Mouse (Mus musculus): ENCODE measurements at regions not wholly inside any gene's neighbourhood (a gene's known extent, or its start where the extent isn't known, plus 50 kb on each side); places are given as distances from the start of the nearest gene placed in this dataset.

DNA sequence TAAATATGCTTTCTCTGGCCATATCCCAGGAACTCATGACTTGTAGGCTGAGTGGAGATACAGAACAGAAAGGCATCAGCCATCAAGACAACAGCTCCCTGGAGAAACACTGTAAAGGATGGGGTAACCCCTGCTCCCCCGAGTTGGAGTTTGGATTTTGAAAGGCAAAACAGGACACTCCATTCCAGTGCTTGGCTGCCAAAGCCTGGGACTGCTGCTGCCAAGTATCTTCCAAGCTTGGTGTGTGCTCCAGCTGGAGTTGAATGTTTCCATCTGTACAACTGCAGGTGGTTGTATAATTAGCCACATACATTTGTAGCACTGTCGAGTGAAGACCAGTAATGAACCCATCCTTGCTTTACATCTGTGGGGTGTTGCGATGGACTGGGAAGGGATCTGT, 62.1 kb downstream of the 4933412E24Rik start:
- no peak for DNase-seq (ENCODE audit: low spot score)

DNA sequence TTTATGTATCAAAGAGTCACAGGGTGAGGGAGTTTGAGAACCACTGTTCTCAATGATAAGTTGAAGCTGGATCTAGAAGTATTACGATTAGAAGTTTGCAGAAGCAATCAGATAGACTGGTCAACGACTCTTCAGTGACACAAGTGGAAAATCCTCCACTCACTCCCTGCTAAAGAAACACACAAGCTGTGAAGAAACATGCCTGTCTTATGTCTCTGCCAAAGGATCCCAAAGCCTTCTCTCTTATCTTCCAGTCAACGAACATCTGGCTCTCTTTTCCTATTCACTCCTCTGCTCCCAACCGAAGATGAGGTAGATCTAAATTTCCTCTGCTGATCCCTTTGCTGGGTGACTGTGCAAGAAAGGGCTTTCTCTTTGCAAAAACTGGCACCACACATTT, 62.6 kb downstream of the 4933412E24Rik start:
- no peak for DNase-seq (ENCODE audit: low spot score)

DNA sequence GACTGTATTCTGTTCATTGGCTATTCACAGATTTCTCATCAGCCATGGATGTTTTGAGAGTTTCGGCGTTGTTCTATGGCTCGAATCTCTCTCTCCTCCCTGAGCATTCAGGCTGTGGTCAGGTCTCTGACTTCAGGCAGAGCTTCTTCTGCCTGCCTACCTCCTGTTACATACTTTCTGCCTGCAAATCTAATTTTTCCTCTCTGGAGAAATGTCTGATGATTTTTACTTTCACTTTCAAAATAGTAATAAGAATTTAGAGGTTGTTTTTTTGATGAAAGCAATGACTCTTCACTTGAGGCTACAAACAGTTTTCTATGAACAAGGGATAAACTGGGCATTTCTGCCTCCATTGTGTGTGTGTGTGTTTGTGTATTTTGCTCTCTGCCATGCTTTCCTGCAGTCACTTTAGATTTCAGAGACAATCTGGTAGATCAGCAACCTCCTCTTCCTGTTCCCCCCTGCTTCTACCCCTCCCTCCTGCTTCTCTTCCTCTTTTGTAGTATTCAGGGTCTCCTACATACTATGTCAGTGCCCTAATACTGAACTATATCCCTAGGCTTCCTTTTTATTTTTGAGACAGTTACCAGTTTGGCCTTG, 65.7 kb downstream of the 4933412E24Rik start:
- no peak for DNase-seq (ENCODE audit: low spot score)

DNA sequence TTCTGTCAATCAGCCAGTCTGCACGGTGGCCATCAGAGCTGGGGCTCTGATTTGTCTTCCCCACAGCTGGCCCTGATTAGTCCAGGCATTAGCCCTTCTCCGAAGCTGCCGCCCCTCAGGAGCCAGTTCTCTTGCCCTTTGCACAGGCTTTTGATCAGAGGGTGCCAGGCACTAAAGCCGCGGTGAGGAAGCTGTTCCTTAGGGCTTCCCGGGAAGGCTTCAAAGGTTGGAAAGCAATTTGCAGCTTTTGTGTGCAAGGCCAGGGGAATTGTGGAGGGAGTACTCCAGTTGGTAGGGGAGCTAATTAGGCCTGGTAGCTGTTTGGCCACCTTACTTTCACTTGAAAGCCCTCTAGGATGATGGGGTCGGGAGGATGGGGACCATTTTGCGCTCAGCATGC, 71.2 kb downstream of the 4933412E24Rik start:
- no peak for DNase-seq (ENCODE audit: low spot score)

DNA sequence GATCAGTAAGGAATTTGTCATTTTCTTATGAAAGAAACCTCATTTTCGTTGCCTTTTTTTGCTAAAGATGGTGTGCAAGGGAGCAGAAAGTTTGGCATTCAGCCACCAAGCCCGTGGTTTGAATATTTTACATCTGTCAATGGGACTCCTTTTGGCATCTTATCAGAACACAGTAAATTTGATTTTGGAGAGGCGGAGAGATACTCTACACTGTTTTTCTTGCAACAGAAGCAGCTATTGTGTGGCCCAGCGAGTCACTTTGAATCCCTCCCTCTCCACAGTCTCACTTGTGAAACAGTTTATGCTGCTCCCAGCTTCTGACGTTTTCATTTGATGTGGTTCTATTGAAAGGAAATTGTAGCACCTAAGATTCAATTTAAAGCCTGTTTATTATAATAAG, 79.9 kb downstream of the 4933412E24Rik start:
- DNase-seq (ENCODE audit: low spot score) = no peak

DNA sequence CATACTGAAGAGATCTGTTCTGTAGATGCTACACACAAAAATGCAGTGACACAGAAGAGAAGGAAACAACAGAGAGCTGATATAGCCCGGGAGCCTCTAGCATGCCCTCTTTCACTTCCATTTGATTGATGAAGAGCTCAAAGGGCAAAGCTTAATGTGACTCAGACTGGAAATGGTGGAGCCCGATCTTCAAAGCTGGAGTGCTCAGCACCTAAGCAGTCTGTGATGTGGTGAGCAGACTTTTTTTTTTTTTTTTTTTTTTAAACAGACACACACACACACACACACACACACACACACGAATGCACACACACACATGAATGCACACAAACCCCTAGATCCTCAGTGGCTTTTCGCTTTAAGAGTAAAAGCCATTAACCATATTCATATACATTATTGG, 102.6 kb downstream of the 4933412E24Rik start:
- DNase-seq (ENCODE audit: low spot score) = no peak

DNA sequence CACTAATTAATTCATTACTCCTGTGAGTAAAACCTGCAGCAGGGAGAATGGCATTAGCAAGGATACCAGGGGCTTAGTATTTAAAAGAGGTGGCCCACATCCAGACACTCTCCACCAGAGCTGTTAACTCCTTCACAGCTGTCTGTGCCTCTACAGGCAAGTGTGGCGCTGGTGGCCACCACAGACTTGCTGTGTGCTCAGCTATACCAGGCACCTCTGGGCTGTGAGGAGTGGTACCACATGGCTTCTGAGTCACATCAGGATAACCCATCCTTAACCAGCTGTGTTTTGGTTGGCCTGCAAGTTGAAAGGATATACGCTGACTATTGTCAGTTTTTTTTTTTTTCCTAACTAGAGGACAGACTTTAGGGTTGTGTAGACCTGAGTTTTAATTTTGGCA, 108.1 kb downstream of the 4933412E24Rik start:
- DNase-seq (ENCODE audit: low spot score) = no peak

DNA sequence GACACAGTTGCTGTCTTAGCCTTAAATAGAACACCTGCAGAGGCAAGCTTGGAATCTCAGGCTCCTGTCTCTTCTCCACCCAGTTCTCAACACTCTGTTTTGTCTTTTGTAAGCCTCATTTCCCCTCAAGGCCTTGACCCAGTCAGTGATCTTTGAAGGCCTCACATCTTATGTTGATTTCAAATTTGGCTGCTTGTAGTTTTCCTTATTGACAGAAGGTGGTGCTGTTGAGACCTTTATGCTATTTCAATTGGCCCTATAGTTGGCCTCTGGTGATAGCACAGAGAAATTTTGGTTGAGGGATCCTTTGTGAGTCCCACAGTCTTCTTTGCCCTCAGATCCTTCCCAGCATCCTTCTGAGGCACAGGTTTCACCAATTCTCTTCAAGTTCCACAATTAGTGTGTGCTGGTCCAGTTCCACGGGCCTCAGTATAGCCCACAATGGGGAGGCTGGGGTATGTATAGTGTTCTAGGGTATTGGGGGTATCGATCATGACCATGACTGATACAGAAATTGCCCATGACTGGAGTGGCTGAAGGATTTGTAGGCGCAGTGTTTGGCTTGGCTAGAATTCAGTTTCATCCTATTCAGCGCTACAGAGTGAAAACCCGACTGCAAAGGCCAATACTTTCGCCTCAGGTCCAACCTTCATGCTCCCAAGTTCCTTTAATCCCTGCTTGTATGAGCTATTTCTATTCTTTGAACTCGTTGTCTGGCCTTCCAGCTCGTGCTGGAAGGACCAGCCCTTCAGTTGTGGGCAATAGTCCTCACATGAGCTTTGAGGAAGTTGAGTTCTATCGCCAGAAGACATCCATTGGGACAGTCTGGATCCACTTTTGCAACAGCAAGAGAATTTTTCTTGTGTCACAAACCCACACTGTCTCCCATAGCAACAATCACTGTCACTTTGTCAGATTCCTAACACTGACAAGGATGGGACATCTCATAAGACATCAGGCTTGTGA, 110.3 kb downstream of the 4933412E24Rik start:
- DNase-seq (ENCODE audit: low spot score) = peak; percentile 4

DNA sequence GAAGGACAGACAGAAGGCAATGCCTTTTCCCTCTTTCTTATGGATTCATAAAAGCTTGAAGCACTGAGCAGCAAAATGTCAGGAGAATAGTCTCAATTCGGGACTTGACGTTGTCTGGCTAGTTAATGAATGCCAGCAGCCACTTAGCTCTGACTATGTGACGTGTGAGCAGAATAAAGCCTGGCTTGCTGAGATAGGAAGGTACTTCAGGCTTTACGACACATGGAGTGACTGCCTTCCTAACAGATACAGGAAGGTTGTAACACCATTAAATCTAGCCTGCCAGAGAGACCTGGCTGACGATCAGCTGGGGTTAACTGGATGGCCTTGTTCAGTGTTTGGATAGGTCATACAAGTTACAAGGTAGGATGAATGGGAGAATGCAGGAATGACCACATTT, 111.7 kb downstream of the 4933412E24Rik start:
- DNase-seq (ENCODE audit: low spot score) = no peak

DNA sequence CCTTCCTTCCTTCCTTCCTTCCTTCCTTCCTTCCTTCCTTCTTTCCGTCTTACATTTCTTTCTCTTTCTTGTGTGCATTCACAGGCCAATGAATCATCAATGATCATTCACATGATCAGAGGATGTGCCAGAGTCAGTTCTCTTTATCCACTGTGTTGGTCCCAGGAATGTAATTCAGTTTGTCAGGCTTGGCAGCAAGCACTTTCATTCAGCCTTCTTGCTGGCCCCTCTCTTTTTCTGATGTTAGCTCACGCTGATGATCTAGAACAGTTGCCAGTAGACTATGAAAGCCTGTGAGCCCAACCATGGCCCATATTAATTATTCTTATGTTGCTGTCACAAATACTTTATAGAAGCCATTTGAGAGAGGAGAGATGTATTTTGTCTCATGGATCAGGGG, 127.4 kb downstream of the 4933412E24Rik start:
- no peak for DNase-seq (ENCODE audit: low spot score)

DNA sequence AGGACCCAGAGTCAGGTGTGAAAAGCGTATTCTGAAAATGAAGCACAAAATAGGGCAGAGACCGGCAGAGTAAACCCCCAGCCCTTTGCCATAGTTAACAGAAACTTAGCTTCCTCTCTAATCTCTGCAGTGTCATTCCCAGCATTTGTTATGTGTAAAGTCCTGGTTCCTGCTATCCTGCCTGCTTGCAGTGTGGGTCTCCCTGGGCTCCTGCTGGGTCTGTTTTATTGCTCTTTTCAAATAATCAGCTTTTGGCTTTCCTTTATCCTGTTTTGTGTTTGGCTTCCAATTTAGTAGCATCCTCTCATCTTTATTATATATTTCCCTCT, 128.3 kb downstream of the 4933412E24Rik start:
- no peak for DNase-seq (ENCODE audit: low spot score)

DNA sequence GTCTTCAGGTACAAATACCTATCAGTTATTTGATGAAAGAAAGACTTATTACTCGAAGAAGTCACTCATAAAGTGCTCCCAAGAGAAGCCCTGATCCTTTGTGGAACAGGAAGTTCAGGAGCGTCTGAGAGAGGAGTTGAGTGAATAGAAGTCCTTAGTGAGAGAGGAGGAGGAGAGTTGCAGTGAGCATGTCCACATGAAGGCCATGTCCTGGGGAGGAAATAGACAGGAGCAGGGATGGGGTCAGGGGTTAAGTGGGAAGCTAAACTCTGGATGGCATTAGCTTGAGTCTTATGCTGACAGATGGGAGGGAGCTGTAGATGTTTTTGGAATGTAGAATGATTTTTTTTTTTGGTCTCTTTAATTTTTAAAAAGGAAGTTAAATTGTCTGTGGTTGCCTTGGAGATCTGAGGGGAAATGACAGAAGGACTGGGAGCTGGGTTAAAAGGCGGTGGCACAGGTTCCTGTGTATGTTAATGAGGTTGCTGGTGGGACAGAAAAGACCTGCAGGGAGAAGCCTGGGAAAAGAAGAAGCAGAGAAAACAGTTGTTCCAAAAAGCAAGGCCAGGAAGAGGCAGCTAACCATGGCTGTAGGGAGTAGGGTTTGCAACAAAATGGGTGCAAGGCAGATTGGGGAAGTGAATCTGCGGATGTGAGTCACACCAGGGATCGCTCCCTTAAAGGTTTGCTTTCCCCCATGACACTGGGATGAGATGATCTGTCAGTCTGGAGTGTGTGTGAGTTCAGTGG, 128.9 kb downstream of the 4933412E24Rik start:
- DNase-seq (ENCODE audit: low spot score) = no peak

DNA sequence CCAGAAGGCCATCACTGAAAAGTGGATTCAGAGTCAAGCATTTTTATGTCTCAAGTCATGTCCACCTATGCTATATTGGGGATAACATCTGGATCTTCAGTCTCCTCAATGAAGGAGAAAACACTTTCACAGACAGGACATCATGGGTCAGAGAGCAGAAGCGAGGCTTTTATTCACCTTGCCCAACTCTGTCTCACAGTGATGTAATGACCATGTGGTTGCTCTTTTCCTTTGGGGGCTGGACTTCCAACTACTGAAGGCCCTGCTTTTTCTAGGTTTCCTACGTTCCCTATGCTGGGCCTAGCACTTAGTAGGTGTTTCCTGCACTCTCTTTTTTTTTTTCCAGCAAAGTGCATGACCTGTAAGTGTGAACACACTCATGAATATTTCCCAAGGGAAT, 130.4 kb downstream of the 4933412E24Rik start:
- DNase-seq (ENCODE audit: low spot score) = no peak

DNA sequence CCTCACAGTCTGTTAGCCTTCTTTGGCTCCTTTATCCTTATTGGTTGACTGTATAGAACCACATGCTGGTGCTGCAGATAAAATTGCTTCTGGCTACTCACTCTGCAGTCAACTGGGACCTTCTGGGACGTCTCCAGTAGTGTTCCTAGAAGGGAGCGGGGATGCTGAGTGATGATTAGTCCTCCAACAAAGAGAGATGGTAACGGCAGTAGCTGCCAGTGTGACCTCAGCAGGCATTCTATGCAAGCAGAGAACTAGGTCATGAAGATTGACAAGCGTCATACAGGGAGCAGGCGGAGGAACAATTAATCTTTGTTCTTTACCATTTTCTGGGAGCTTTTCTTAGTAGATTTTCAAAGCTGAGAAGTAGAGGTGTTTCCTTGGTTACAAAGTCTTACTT, 134.0 kb downstream of the 4933412E24Rik start:
- no peak for DNase-seq (ENCODE audit: low spot score)

DNA sequence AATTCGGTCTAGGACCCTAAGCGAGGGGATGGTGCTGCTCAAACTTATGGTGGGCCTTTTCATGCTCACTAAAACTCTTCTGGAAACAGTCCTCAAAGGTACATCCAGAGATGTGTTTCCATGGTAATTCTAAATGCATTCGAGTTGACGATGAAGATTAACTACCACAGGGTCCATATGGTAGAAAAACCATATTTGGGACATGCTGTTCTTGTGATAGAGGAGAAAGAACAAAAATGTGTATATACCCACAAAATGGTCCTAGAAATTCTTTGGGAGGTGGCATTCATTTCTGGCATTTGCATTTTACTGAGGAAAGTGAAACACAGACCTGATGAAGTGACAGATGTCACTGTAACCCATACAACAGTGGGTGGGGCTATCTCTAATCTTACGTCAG, 136.0 kb downstream of the 4933412E24Rik start:
- no peak for DNase-seq (ENCODE audit: low spot score)

DNA sequence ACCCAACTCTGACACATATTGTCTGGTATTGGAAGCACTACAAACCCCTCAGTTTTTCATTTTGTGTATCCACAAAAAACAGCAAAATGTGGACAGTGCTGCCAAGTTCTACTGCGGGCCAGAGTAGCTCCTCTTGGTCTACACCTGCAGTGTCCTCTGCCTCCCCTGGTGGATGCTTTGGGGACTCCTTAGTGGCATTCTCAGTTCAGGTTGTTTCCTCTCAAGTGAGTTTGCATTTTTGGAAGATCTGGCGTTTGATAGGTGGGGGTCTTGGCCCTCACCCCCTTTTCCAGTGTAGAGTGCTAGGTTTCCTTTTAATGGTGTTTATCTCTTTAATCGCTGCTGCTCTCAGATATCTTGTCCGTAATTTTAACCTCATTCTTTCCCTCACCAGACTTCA, 137.1 kb downstream of the 4933412E24Rik start:
- DNase-seq (ENCODE audit: low spot score) = no peak

DNA sequence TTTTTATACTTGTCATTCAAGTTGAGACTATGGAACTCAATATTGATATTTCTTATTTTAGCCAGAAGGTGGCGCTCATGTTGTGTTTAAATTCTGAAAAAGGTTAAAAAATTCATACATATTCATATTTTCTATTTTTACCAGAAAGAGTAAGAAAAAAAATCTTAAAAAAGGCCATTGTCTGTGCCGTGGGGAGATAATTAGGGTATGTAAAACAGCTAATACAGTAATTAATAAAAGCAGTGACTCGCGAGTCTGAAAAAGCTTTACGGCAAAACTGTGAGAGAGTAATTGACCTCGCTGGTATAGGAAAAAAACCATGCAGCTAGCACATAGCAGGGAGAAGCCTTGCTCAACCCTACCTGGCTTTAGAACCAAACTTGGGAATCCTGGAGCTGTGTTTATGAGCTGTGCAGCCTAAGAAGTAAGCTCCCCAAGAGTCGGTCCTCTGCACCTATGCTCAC, 140.1 kb downstream of the 4933412E24Rik start:
- DNase-seq (ENCODE audit: low spot score) = no peak

DNA sequence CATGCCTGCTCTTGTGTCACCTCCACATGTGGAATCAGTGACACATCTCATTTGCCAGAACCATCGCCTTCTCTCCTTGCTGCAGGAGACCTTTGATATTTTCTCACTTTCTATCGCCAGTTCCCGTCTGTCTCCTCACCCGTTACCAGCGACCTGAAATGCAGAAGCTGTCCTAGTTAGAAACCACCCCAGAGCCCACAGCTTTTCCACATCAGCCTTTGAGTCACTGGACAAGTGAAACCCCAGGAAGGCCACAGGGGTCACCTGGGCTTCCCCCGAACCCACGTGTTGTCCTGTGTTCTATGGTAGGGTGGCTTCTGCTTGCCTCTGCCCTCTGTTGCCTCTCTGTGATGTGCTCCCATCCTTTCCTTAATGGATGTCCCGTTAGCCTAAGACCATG, 149.7 kb downstream of the 4933412E24Rik start:
- DNase-seq (ENCODE audit: low spot score) = no peak

DNA sequence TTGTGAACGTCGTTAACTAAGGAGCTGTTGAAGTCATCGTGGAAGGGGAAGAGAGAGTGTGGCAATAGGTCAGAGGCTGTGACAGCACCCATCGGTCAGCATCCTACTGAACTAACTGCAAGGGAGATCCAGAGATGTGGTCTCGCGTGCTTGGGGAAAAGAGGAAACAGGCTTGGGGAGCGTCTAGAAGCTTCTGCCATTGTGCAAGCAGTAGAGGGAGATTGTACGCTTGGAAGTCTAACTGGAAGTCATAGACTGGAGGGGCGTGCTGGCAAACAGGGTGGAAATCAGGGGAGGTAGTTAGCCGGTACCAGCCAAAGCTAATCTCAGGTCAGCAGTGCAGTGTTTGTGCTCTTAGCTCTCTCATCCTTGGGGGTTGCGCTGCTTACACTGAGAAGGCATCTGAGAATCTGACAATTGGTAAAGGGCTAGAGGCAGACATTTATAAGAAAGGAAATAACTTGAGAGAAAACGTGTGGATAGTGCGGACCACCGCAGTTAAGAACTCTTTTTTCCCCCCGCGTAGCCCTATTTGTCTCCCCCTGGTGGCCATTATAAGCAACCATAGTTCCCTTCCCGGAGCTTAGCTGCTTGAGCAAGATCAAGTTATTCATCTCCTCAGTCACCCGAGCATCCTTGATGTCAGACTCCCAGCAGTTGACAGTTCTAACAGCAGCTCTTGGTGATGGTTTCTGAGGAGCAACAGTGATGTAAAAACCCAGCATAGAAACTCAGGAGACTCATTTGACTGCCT, 151.5 kb downstream of the 4933412E24Rik start:
- no peak for DNase-seq (ENCODE audit: low spot score)

DNA sequence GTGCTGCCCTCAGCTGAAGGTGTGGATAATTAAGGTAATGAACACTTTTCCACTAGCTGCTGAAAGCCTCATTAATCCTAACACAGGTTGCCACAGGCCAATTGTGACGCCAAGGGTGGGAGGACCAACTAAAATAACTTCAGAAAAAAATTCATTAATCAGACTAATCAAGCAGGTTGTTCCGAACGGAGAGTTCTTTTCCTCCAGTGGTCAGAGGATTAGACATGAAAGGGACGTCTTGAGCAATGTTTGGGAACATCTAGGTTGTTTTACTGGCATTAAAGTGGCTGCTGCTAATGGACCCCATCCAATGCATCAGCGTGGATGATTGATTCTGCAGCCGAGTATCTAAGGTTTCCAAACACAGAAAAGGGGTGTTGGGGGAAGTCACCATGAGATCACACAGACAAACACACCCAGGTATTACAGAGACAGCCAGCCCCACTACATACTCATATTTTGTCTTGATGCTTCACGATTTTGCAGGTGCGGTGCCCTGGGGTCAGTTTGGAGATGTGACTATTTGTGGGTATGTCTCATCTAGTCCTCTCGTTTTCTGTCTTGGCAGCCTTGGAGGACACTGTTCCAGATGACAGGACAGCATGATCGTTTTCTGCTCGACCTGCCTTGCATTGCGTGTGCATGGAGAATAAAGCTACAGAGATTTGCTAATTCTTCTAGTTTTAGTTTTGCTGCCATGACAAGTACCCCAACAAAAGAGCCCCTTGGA, 164.0 kb downstream of the 4933412E24Rik start:
- no peak for DNase-seq (ENCODE audit: low spot score)

DNA sequence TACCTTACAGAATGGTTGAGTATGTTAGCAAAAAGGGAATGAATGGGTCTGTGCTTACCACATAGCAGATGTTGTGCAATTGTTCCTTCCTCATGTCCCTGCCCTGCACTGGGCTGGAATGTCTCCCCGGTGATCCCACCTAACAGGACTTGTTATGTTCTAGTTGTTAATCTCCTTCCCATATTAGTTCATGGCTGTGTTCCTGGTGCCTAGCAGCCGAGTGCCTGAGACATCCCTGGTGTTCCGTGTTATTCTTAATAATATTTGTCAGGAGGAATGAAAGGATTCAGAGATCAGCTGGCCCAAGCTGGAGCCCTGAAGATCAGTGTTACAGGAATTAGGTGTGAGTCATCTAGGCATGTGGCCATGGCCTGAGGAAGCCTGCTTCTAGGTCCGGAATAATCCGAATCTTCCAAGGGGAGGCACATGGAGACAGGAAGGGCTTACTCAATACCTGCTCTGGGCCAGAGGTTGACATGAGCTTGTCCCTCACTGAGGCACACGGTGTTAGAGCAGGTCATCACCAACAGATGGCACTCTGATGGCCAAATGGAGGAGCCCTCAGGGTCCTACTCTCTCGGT, 171.2 kb downstream of the 4933412E24Rik start:
- DNase-seq (ENCODE audit: low spot score) = no peak
